Mouse (Mus musculus): ENCODE results near the gene Gm20517. TPM values are rescaled to one million over a fixed set of nuclear protein-coding genes. Genes with fewer than 3 reads are reported as not detected.
A peak's percentile ranks its signal among the peaks of the same experiment; 100 is the strongest.

Gm20517 gene
- polyA plus RNA-seq, 1 experiment from 2014 or later: 1.4 TPM

DNA sequence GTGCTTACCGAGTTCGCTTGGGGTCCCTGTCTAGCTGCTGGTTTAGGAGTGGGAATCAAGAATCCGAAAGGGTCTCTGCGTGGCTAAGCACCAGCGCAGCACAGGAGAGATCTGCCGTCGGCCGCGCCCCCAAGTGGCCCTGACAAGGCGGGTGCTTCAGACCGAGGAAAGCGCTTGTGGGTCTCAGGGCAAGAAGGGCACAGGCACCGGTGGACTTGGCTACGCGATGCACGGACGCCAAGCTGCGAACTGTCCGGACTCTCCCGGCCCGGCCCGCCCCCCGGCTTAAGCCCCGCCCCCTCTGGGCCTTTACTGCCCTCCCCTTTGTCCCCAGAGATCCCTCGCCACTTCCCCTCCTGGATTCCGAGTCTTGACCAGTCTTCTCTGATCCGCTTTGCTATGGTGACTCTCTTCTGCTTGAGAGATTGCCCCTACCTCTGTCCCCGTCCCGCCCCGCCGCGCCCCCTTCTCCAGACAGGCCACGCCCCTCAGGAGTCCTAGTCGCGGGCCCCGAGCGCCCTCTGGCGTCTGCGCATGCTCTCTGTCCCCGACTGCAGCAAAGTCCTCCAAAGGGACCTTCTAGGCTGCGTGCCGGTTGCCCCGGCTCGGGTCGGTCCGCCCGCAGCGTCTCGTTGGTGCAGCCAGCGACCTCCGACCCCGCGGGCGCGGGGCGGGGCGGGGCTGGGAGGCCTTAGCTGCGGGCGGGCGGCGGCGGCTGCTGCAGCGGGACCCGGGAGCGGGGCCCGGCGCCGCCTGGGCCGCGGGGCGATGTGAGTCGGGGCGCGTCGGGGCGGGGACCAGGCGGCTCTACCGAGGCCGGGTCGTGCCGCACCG, 83.3 kb downstream of the Gm20517 start, which contains the start of gene Prickle4:
Gene Prickle4 (minus strand): TSS at position 234 of the 834 bp plus-strand sequence.
- peak within 1 kb of the TSS; percentile 63 for H3K27ac ChIP-seq (replicated peaks; ENCODE audit: low read depth, low read length)
- peaks cover 7% of the 10 kb centered on the region; the same call in 1 of the 2 replicates for H3K36me3 ChIP-seq (ENCODE audit: control insufficient read depth, insufficient read depth, low read length)
- under 1% methylated on average over 30 of the region's 82 CpGs for WGBS
- H3K4me2 ChIP-seq (ENCODE audit: low read depth, low read length): peak within 1 kb of the TSS; percentile 84
- no peaks in the 10 kb centered on the region; the same call in 1 of the 2 replicates for H3K4me1 ChIP-seq (ENCODE audit: control insufficient read depth, insufficient read depth, low read length)
- peak within 1 kb of the TSS; percentile 87 for H3K9ac ChIP-seq (ENCODE audit: low read depth, low read length)
- peak within 1 kb of the TSS; percentile 85 for H3K4me3 ChIP-seq (ENCODE audit: low read depth, low read length)
- ATAC-seq (ENCODE audit: low read depth) (peak; percentile 96), DNase-seq (ENCODE audit: low spot score) (peak; percentile 96)
- H3K27me3 ChIP-seq (replicated peaks; ENCODE audit: control insufficient read depth, insufficient read depth, low read length): no peaks in the 10 kb centered on the region
- no peaks in the 10 kb centered on the region for H3K9me3 ChIP-seq (ENCODE audit: control insufficient read depth, low read length)

DNA sequence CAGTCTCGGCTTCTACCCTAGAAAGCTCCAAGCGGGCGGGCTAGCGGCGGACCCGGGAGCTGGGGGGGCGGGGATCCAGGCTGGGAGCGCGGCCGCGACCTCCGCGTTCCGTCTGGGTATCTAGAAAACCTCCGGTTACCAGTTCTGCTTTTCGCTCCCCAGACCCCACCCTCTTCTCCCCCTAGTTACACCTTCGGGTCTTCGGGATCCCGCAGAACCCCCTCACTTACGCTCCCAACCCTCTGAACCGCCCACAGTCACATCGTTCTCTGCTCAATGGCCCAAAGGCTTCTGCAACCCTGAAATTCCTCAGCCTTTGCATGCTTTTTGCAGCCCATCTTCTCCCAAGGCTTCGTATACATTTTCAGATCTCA, 83.9 kb downstream of the Gm20517 start:
- Histone ChIP-seq H3K9me3 (ENCODE audit: control insufficient read depth, low read length) (no peaks in the 10 kb centered on the region), H3K4me3 (ENCODE audit: low read depth, low read length) (peak overlapping the region; percentile 85), H3K4me1 (ENCODE audit: control insufficient read depth, insufficient read depth, low read length) (no peaks in the 10 kb centered on the region; the same call in 1 of the 2 replicates), H3K27ac (replicated peaks; ENCODE audit: low read depth, low read length) (peak overlapping the region; percentile 63; the same call in 1 of the 2 replicates), H3K36me3 (ENCODE audit: control insufficient read depth, insufficient read depth, low read length) (peaks cover 11% of the 10 kb centered on the region; the same call in 1 of the 2 replicates), H3K4me2 (ENCODE audit: low read depth, low read length) (peak overlapping the region; percentile 84), H3K27me3 (replicated peaks; ENCODE audit: control insufficient read depth, insufficient read depth, low read length) (no peaks in the 10 kb centered on the region), H3K9ac (ENCODE audit: low read depth, low read length) (peak overlapping the region; percentile 87)
- under 1% methylated on average over 14 of the region's 23 CpGs for WGBS
- peak; percentile 1; the same call in 1 of the 2 replicates for ATAC-seq (ENCODE audit: low read depth)
- DNase-seq (ENCODE audit: low spot score): no peak

- ATAC-seq (ENCODE audit: low read depth) (no peak), DNase-seq (ENCODE audit: low spot score) (no peak)
- H3K27ac ChIP-seq (replicated peaks; ENCODE audit: low read depth, low read length): no peak overlapping the region
- no peak overlapping the region for H3K4me3 ChIP-seq (ENCODE audit: low read depth, low read length)
- H3K9me3 ChIP-seq (ENCODE audit: control insufficient read depth, low read length): no peaks in the 10 kb centered on the region
- H3K4me2 ChIP-seq (ENCODE audit: low read depth, low read length): no peak overlapping the region
- 89% methylated on average over 10 of the region's 10 CpGs for WGBS
- H3K9ac ChIP-seq (ENCODE audit: low read depth, low read length): no peak overlapping the region
- H3K36me3 ChIP-seq (ENCODE audit: control insufficient read depth, insufficient read depth, low read length): peaks cover 39% of the 10 kb centered on the region
- no peaks in the 10 kb centered on the region for H3K27me3 ChIP-seq (replicated peaks; ENCODE audit: control insufficient read depth, insufficient read depth, low read length)
- no peaks in the 10 kb centered on the region; the same call in 1 of the 2 replicates for H3K4me1 ChIP-seq (ENCODE audit: control insufficient read depth, insufficient read depth, low read length)
Measured at GRCm38 (mm10) chr17:47698156-47698555, 86.8 kb downstream of the Gm20517 start.

DNA sequence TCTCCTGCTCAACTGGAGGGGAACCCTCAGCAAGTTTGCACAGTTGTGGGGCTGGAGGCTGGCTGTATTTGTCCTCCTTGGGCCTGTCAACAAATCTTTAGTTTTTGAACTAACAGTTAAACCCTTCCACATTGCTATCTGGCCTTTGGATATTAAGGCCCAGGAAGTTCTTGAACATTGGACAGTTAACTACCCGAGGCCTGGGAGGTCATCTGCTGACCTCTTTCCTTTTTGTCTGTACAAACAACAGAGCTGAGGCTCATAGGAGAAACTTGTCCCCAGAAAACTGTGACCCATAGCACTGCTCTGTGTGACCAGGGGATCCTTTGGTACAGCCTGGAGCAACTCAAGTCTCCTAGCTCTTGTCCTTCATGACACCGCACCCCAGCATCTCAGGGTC, 87.7 kb downstream of the Gm20517 start:
- ATAC-seq (ENCODE audit: low read depth) (no peak), DNase-seq (ENCODE audit: low spot score) (no peak)
- H3K27ac ChIP-seq (replicated peaks; ENCODE audit: low read depth, low read length): no peak overlapping the region
- H3K36me3 ChIP-seq (ENCODE audit: control insufficient read depth, insufficient read depth, low read length): peaks cover 46% of the 10 kb centered on the region
- no peak overlapping the region for H3K9ac ChIP-seq (ENCODE audit: low read depth, low read length)
- 74% methylated on average over 2 of the region's 2 CpGs for WGBS
- H3K27me3 ChIP-seq (replicated peaks; ENCODE audit: control insufficient read depth, insufficient read depth, low read length): no peaks in the 10 kb centered on the region
- no peak overlapping the region for H3K4me2 ChIP-seq (ENCODE audit: low read depth, low read length)
- no peak overlapping the region for H3K4me3 ChIP-seq (ENCODE audit: low read depth, low read length)
- no peaks in the 10 kb centered on the region; the same call in 1 of the 2 replicates for H3K4me1 ChIP-seq (ENCODE audit: control insufficient read depth, insufficient read depth, low read length)
- H3K9me3 ChIP-seq (ENCODE audit: control insufficient read depth, low read length): no peaks in the 10 kb centered on the region

DNA sequence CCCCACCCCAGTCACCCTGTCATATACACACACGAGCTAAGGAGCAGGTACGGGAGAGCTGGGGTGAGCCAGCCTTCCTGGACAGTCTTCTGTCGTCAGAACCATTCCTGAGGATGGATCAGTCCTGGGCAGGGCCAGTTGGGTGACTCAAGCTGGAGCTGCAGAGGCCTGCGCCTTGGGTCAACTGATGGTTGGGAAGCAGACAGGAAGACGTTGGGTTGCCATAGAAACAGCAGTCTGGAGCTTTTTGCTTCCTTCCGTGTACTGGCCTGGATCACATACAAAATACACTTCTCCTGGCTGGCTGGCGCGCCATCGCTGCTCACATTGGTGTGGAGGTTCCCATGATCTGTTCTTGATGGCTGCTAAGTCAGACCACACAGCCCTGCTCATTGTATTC, 90.4 kb downstream of the Gm20517 start:
- WGBS: 72% methylated on average over 9 of the region's 9 CpGs
- peaks cover 46% of the 10 kb centered on the region for H3K36me3 ChIP-seq (ENCODE audit: control insufficient read depth, insufficient read depth, low read length)
- no peak overlapping the region for H3K9ac ChIP-seq (ENCODE audit: low read depth, low read length)
- H3K27ac ChIP-seq (replicated peaks; ENCODE audit: low read depth, low read length): no peak overlapping the region
- H3K9me3 ChIP-seq (ENCODE audit: control insufficient read depth, low read length): no peaks in the 10 kb centered on the region
- no peak overlapping the region for H3K4me2 ChIP-seq (ENCODE audit: low read depth, low read length)
- no peaks in the 10 kb centered on the region for H3K27me3 ChIP-seq (replicated peaks; ENCODE audit: control insufficient read depth, insufficient read depth, low read length)
- DNase-seq (ENCODE audit: low spot score): no peak
- ATAC-seq (ENCODE audit: low read depth): no peak
- no peak overlapping the region for H3K4me3 ChIP-seq (ENCODE audit: low read depth, low read length)
- H3K4me1 ChIP-seq (ENCODE audit: control insufficient read depth, insufficient read depth, low read length): no peaks in the 10 kb centered on the region

- H3K27ac ChIP-seq (replicated peaks; ENCODE audit: low read depth, low read length): no peak overlapping the region
- 38% methylated on average over 25 of the region's 28 CpGs for WGBS
- no peak overlapping the region; the same call in 1 of the 2 replicates for H3K9ac ChIP-seq (ENCODE audit: low read depth, low read length)
- H3K36me3 ChIP-seq (ENCODE audit: control insufficient read depth, insufficient read depth, low read length): peaks cover 45% of the 10 kb centered on the region
- no peak overlapping the region for H3K4me3 ChIP-seq (ENCODE audit: low read depth, low read length)
- no peak; the same call in 1 of the 2 replicates for ATAC-seq (ENCODE audit: low read depth)
- no peaks in the 10 kb centered on the region for H3K27me3 ChIP-seq (replicated peaks; ENCODE audit: control insufficient read depth, insufficient read depth, low read length)
- DNase-seq (ENCODE audit: low spot score): no peak
- H3K4me2 ChIP-seq (ENCODE audit: low read depth, low read length): peak overlapping the region; percentile 4; the same call in 1 of the 2 replicates
- no peaks in the 10 kb centered on the region for H3K9me3 ChIP-seq (ENCODE audit: control insufficient read depth, low read length)
- no peaks in the 10 kb centered on the region for H3K4me1 ChIP-seq (ENCODE audit: control insufficient read depth, insufficient read depth, low read length)
Measured at GRCm38 (mm10) chr17:47702548-47703345, 91.4 kb downstream of the Gm20517 start.

- H3K9ac ChIP-seq (ENCODE audit: low read depth, low read length): no peak overlapping the region
- H3K4me1 ChIP-seq (ENCODE audit: control insufficient read depth, insufficient read depth, low read length): no peaks in the 10 kb centered on the region
- no peak overlapping the region for H3K4me2 ChIP-seq (ENCODE audit: low read depth, low read length)
- H3K36me3 ChIP-seq (ENCODE audit: control insufficient read depth, insufficient read depth, low read length): peaks cover 42% of the 10 kb centered on the region
- DNase-seq (ENCODE audit: low spot score): no peak
- no peak overlapping the region for H3K27ac ChIP-seq (replicated peaks; ENCODE audit: low read depth, low read length)
- H3K27me3 ChIP-seq (replicated peaks; ENCODE audit: control insufficient read depth, insufficient read depth, low read length): no peaks in the 10 kb centered on the region
- no peaks in the 10 kb centered on the region for H3K9me3 ChIP-seq (ENCODE audit: control insufficient read depth, low read length)
- ATAC-seq (ENCODE audit: low read depth): no peak
- WGBS: 40% methylated on average over 15 of the region's 20 CpGs
- H3K4me3 ChIP-seq (ENCODE audit: low read depth, low read length): no peak overlapping the region
Measured at GRCm38 (mm10) chr17:47703556-47703955, 92.2 kb downstream of the Gm20517 start.

- Histone ChIP-seq H3K27ac (replicated peaks; ENCODE audit: low read depth, low read length) (no peak overlapping the region), H3K27me3 (replicated peaks; ENCODE audit: control insufficient read depth, insufficient read depth, low read length) (no peaks in the 10 kb centered on the region), H3K4me2 (ENCODE audit: low read depth, low read length) (no peak overlapping the region), H3K4me1 (ENCODE audit: control insufficient read depth, insufficient read depth, low read length) (no peaks in the 10 kb centered on the region), H3K9ac (ENCODE audit: low read depth, low read length) (no peak overlapping the region), H3K9me3 (ENCODE audit: control insufficient read depth, low read length) (no peaks in the 10 kb centered on the region), H3K4me3 (ENCODE audit: low read depth, low read length) (no peak overlapping the region), H3K36me3 (ENCODE audit: control insufficient read depth, insufficient read depth, low read length) (peaks cover 39% of the 10 kb centered on the region)
- no peak for DNase-seq (ENCODE audit: low spot score)
- WGBS: 79% methylated on average over 4 of the region's 4 CpGs
- no peak for ATAC-seq (ENCODE audit: low read depth)
Measured at GRCm38 (mm10) chr17:47704692-47705091, 93.3 kb downstream of the Gm20517 start.

All from embryonic facial prominence, embryonic 14.5 days (tissue).